Mouse (Mus musculus) cerebellum, adult 11 months (tissue): ENCODE data around the gene Dennd4b.
"Not testable (repeated sequence)": the region's sequence is repeated elsewhere in the genome, so short reads cannot be mapped to it uniquely, and the experiment has no call there.

ENCODE experiments used
- DNase-seq: peaks from one replicate; pipeline ENCODE4 v3.0.0; 2022

Gene Dennd4b

GRCm38 (mm10) chr3:90280708-90281107 is 15.7 kb downstream of the Dennd4b start:
- no peak for DNase-seq

DNA sequence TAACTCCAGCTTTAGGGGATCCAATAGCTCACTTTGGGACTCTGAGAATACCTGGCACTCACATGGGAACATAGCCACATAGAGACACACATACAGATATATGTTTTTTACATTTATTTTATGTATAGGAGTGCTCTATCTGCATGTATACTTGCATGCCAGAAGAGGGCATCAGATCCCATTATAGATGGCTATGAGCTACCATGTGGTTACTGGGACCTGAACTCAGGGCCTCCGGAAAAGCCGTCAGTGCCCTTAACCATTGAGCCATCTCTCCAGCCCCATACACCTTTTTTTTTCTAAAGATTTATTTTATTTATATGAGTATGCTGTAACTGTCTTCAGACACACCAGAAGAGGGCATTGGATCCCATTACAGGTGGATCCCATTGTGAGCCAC is 19.2 kb downstream of the Dennd4b start:
- DNase-seq: no peak

GRCm38 (mm10) chr3:90289403-90289802 is 24.4 kb downstream of the Dennd4b start:
- not testable (repeated sequence) for DNase-seq

DNA sequence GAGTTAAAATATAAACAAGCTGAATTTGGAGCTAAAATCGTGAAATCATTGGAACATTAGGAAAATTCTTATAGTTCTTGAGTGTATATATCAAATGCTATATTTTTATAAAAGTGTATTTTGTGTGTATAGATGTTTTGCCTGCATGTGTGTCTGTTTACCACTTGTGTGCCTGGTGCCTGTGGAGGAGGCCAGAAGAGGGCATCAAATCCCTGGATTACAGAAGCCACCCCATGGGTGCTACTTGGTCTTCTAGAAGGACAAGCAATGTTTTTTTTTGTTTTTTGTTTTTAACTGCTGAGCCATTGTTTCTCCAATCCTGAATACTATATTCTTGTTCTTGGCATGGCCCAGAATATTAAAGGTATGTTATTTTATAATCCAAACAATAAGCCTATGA is 25.6 kb downstream of the Dennd4b start:
- no peak for DNase-seq

DNA sequence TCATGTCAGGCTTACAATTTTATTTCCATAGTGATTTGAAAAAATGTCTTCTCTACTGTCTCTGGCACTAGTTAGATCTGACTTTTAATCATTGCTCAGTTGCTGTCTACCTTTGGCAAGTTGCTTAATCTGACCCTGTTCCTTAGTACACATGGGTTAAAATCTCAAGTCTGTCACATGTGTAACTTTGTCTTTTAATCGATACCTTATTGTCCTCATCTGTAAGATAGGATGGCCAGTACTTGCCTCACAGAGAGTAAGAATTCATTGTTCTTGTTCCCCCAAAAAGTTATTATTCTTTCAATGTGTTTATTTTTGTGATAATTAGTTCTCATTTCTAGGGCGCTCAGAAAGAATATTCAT is 27.0 kb downstream of the Dennd4b start:
- DNase-seq: no peak

GRCm38 (mm10) chr3:90292345-90293275 is 27.6 kb downstream of the Dennd4b start, which contains the start of gene Gatad2b:
Gene Gatad2b, plus strand, starts transcription at chr3:90293178.
- DNase-seq: peak; percentile 99

DNA sequence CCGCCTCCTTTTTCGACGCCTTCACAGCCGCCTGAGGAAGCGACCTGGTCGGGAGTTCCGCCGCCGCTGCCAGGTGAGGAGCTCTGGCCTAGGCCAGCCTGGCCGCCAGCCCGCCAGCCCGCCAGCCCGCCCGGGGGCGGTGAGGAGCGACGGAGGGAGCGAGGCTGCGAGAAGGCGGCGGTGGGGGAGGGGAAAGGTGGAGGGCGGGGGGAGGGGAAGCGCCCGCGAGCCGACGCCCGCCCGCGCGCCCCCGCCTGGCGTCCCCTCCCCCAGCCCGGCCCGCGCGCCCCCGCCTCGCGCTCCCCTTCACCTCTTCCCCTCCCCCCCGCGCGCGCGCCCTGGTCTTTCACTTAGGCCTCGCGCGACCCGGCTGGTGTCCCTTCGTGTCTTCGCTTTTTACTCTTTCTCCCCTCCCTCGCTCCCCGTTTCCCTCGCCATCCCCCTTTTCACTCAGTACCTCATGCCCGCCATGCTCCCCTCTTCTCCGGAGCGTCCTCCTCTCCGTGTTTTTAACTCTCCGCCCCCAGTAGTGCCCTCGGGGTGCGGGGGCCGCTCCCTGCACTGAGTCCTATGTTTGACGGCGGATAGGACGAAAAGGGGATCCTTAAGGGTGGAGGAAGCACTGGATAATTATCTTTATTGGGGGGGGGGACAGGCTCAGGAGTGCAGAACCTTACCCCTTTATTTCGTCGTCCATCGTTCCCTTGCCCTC is 28.5 kb downstream of the Dennd4b start:
- peak; percentile 59 for DNase-seq

DNA sequence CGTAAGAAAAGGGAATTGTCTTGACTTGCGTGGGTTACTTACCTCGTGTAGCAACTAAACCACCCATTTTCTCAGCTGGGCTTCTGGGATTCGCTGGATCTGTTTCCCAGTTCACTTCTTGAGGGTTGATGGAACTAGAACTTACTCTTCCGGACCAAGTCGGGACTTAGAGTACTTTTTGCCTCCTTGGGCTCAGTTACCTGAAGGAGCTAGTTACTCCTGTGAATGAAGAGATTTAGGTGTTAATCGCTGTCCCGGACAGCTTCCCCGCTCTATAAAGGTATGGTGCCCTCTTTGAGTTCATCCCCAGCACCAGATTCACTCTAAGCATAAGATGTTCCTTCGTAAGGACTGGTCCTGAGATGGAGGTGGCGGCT is 29.1 kb downstream of the Dennd4b start:
- no peak for DNase-seq

GRCm38 (mm10) chr3:90294651-90295050 is 29.7 kb downstream of the Dennd4b start:
- DNase-seq: no peak

GRCm38 (mm10) chr3:90305801-90306200 is 40.8 kb downstream of the Dennd4b start:
- DNase-seq: no peak

DNA sequence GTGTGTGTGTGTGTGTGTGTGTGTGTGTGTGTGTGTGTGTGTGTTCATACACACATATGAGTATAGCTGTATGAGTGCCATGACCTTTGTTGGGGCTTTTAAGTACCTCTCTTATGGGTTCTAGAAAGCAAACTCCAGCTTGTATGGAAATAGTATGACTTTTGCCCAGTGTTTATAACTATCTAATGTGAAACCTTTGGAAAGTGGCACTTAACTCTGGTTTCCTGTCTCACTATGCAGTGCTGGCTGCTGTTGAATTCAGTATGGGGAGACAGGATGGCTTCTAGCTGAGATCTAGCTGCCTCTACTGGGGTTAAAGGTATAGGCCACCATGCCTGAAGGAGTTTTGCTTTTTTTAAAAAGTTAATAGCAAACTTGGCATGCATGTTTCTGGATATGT is 44.6 kb downstream of the Dennd4b start:
- no peak for DNase-seq

DNA sequence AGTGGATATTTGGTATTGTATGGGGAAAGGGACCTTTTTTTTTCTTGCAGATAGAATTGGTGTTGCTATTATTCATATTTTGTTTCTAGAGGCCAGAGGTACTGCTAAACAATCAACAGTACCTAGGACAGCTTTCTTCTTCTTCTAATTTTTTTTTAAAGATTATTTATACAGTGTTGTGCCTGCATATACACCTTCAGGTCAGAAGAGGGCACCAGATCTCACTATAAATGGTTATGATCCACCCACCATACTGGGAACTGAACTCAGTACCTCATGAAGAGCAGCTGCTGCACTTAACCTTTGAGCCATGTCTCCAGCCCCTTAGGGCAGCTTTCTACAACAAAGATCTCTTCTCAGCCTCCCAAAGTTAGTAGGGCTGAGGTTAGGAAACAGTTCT is 48.4 kb downstream of the Dennd4b start:
- no peak for DNase-seq

DNA sequence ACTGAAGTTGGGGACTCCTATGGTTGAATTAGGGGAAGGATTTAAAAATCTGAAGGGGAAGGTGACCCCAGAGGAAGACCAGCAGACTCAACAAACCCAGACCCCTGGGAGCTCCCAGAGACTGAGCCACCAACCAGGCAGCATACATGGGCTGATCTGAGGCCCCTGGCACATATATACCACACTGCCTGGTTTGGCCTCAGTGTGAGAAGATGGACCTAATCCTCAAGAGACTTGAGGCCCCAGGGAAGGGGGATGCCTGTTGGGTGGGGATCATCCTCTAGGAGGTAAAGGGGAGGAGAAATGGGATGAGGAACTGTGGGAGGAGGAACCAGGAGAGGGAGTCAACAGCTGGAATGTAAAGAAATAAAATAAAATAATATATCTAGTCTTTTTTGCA is 49.3 kb downstream of the Dennd4b start:
- DNase-seq: no peak

DNA sequence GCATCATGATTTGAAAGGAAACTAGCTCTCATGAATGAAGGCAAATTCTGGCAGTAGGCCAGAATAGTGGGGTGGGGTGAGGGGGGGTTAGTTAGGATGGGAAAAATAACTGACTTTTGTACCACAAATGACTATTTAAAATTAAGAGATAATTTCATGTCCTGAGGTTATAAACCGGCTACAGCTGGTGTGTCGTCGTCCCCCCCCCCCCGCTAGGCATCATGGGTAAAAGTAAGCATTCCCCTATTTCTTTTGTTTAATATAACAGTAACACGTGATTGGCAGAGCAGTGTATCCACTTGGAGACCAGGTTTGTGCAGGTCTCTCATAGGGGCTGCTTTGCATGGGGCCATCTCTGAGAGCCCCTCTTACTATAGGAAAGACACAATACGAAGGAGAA is 57.3 kb downstream of the Dennd4b start:
- DNase-seq: no peak

DNA sequence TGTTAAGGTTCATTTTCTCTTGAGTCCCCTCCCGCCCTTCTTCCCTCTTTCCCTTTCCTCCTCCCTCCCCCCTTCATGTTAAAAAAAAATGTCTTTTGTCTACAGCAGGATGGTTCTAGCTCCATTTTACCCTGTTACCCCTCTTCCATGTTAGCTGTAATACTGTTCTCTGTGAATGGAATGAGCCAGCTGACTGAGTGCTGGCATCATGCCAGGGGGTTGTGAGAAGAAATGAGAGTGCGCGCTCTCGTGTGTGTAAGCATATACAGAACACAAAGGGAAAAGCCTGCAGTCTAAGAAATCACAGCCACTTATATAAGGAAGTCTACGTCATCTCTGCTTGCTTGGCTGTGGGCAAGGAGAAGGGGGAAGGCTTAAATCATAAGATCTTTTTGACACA is 58.1 kb downstream of the Dennd4b start:
- DNase-seq: peak; percentile 55
